Mouse (Mus musculus) cortical plate, adult 2 months (tissue): Measurements from ENCODE around the gene Actl6b.

Experiments used
- CTCF ChIP-seq: fragments of 200-500 bp; IDR thresholded peaks from 2 replicates; pipeline ENCODE4 v1.5.1; 2011; ENCODE audit warnings: mild to moderate bottlenecking, control low read depth, low read length; ENCODE audit not compliant: insufficient read depth; ENCODE audit errors: extremely low read depth
- POLR2A ChIP-seq: fragments of 200-500 bp; IDR thresholded peaks from 2 replicates; pipeline ENCODE4 v1.6.1; 2011; ENCODE audit warnings: mild to moderate bottlenecking, low read length, control low read depth; ENCODE audit not compliant: insufficient read depth; ENCODE audit errors: extremely low read depth

- no peak for TF ChIP-seq CTCF
- no peak for TF ChIP-seq POLR2A
Measured at GRCm38 (mm10) chr5:137590507-137590906, 37.2 kb downstream of the Actl6b start.
